Mouse (Mus musculus) adrenal gland, adult 8-10 months (tissue): ENCODE measurements at regions not wholly inside any gene's neighbourhood (a gene's known extent, or its start where the extent isn't known, plus 50 kb on each side); places are given as distances from the start of the nearest gene placed in this dataset.
"Not testable (repeated sequence)": the region's sequence is repeated elsewhere in the genome, so short reads cannot be mapped to it uniquely, and the experiment has no call there.

ENCODE experiments used
- DNase-seq: peaks from one replicate; pipeline ENCODE4 v3.0.0; 2022

GRCm38 (mm10) chr13:97337954-97338353, 97.0 kb downstream of the Enc1 start:
- DNase-seq, result no peak

GRCm38 (mm10) chr13:97337296-97337731, 96.4 kb downstream of the Enc1 start:
- DNase-seq, result no peak

GRCm38 (mm10) chr13:97333801-97334534, 93.1 kb downstream of the Enc1 start:
- DNase-seq, result no peak

- DNase-seq, result no peak
Observed at GRCm38 (mm10) chr13:97331072-97331471, 90.2 kb downstream of the Enc1 start.

- not testable (repeated sequence) for DNase-seq
Observed at GRCm38 (mm10) chr13:97321307-97321706, 80.4 kb downstream of the Enc1 start.

- no peak for DNase-seq
Observed at GRCm38 (mm10) chr13:97320756-97321155, 79.9 kb downstream of the Enc1 start.

- no peak for DNase-seq
Observed at GRCm38 (mm10) chr13:97320298-97320697, 79.4 kb downstream of the Enc1 start.

GRCm38 (mm10) chr13:97317633-97318032, 76.7 kb downstream of the Enc1 start:
- no peak for DNase-seq

- no peak for DNase-seq
Observed at GRCm38 (mm10) chr13:97312420-97313370, 71.8 kb downstream of the Enc1 start.

- DNase-seq, result no peak
Observed at GRCm38 (mm10) chr13:97311340-97311739, 70.4 kb downstream of the Enc1 start.

GRCm38 (mm10) chr13:97310855-97311189, 69.9 kb downstream of the Enc1 start:
- no peak for DNase-seq

GRCm38 (mm10) chr13:97310186-97310854, 69.4 kb downstream of the Enc1 start:
- DNase-seq, result no peak

- DNase-seq, result no peak
Observed at GRCm38 (mm10) chr13:97309411-97309810, 68.5 kb downstream of the Enc1 start.

GRCm38 (mm10) chr13:97308431-97308830, 67.5 kb downstream of the Enc1 start:
- no peak for DNase-seq
